Mouse (Mus musculus) ES-E14 (cell line): ENCODE results near the gene Glb1l. TPM values are rescaled to one million over a fixed set of nuclear protein-coding genes. Genes with fewer than 3 reads are reported as not detected.
A peak's percentile ranks its signal among the peaks of the same experiment; 100 is the strongest.

ENCODE experiments used
- DNase-seq: peaks from one replicate; pipeline ENCODE4 v3.0.0-alpha.2; 2013; ENCODE audit warnings: low read depth, low spot score
- H3K27ac ChIP-seq: 2 replicates; pipeline ENCODE4 v1.5.1; 2012; ENCODE audit warnings: low read depth, mild to moderate bottlenecking, low read length, moderate library complexity, mixed read lengths; ENCODE audit not compliant: poor library complexity, insufficient read depth, severe bottlenecking
- H3K36me3 ChIP-seq: 2 replicates; pipeline ENCODE4 v1.6.1; 2012; ENCODE audit warnings: mild to moderate bottlenecking, low read length, moderate library complexity, mixed read lengths; ENCODE audit not compliant: control insufficient read depth, poor library complexity, insufficient read depth, severe bottlenecking
- H3K4me1 ChIP-seq, 2 experiments: fragments of 150-350 bp in 1 of 2; sonication (generic) in 1 of 2; 2 replicates each; pipeline ENCODE4 v1.6.1; 2012; ENCODE audit warnings: low read length in 2 of 2, mild to moderate bottlenecking in 1 of 2, mixed read lengths in 1 of 2; ENCODE audit not compliant: control insufficient read depth in 2 of 2, insufficient read depth in 2 of 2, poor library complexity in 1 of 2
- H3K4me3 ChIP-seq, 2 experiments: fragments of 150-350 bp in 1 of 2; sonication (generic) in 1 of 2; 2 replicates each; pipeline ENCODE4 v1.5.1; 2012; ENCODE audit warnings: low read length in 2 of 2, low read depth in 1 of 2, mild to moderate bottlenecking in 1 of 2, mixed read lengths in 1 of 2; ENCODE audit not compliant: insufficient read depth in 1 of 2, poor library complexity in 1 of 2, severe bottlenecking in 1 of 2
- H3K9ac ChIP-seq: 2 replicates; pipeline ENCODE4 v1.6.1; 2012; ENCODE audit warnings: low read depth, mild to moderate bottlenecking, low read length, mixed read lengths; ENCODE audit not compliant: poor library complexity, insufficient read depth, severe bottlenecking
- H3K9me3 ChIP-seq: fragments of 150-350 bp; sonication (generic); 2 replicates; pipeline ENCODE4 v1.6.1; 2012; ENCODE audit warnings: low read depth, mild to moderate bottlenecking, low read length; ENCODE audit not compliant: control insufficient read depth, insufficient read depth
- CHD2 ChIP-seq: IDR thresholded peaks from 2 replicates; pipeline ENCODE4 v1.6.1; 2014; ENCODE audit warnings: mild to moderate bottlenecking, low read depth, low read length, inconsistent platforms
- HCFC1 ChIP-seq: IDR thresholded peaks from 2 replicates; pipeline ENCODE4 v1.6.1; 2012; ENCODE audit warnings: low read length, inconsistent platforms, borderline replicate concordance; ENCODE audit not compliant: insufficient read depth
- MAFK ChIP-seq: IDR thresholded peaks from 2 replicates; pipeline ENCODE4 v1.6.1; 2014; ENCODE audit warnings: mild to moderate bottlenecking, low read depth, low read length, inconsistent platforms; ENCODE audit not compliant: insufficient read depth
- ZC3H11A ChIP-seq: IDR thresholded peaks from 2 replicates; pipeline ENCODE4 v1.6.1; 2012; ENCODE audit warnings: low read depth, mild to moderate bottlenecking, inconsistent platforms, low read length, borderline replicate concordance
- ZNF384 ChIP-seq: IDR thresholded peaks from 2 replicates; pipeline ENCODE4 v1.6.1; 2012; ENCODE audit warnings: low read depth, low read length, inconsistent platforms
- in situ Hi-C, 2 experiments: fragments of 600-800 bp; cut with MboI; formaldehyde crosslinking; loops; one replicate each; pipeline ENCODE4 v1.15.1; 2025; ENCODE audit warnings: low sequenced_read_pairs in 2 of 2, inconsistent platforms in 1 of 2; ENCODE audit not compliant: unreplicated experiment in 2 of 2
- total RNA-seq: library from RNA; depleted of rRNA; stranded (reverse); fragments of 300-350 nt; gene quantifications from 2 replicates; pipeline ENCODE4 v1.2.3, GENCODE M21; 2012

Gene Glb1l
- total RNA-seq, 1 experiment, result 5.8 TPM

DNA sequence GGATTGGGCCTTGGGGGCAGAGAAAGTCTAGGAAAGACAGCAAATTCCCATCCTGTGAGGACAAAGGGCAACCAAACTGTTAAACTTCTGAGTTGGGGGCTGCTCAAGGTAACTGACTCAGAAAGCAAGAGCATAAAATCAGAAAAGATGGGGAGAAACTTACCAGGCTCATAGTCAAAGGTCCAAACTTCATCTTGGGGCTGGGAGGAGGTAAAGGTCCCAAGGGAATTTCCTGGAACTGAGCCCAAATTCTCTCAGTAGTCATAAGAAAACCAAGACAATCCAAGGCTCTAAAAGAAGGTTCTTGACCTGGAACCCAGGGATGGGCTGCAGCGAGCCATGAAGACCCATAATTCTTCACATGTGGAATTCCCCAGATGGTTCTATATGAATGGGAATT, 9.4 kb downstream of the Glb1l start:
- Histone ChIP-seq H3K9ac (no peak overlapping the region), H3K27ac (no peak overlapping the region), H3K36me3 (peaks cover 25% of the 10 kb centered on the region), H3K4me1 (no peaks in the 10 kb centered on the region), H3K4me3 (no peak overlapping the region), H3K9me3 (no peaks in the 10 kb centered on the region)
- DNase-seq, result no peak
- TF ChIP-seq ZNF384 (no peak), MAFK (no peak), HCFC1 (no peak), CHD2 (no peak), ZC3H11A (no peak)
- in situ Hi-C loops, result no loop called here

DNA sequence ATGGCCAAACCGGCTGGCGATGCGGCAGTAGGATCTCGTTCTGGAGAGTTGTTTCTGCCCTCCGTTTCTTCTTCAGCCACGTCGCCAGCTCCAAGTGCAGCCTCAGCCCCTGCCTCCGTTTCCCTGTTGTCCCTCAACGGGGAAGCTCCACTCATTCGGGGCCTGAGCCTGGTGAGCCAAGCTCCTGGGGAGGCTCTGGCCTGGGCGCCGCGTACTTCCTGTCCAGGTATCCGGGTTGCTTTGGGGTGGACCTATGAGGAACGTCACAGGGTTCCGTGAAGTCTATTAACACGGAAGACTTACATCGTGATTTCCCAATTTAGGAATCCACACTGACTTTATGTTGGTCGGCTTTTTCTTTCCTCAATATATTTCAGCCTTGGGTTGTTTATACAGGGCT, 18.2 kb downstream of the Glb1l start:
- DNase-seq, result no peak
- Histone ChIP-seq H3K9me3 (no peaks in the 10 kb centered on the region), H3K4me3 (peak overlapping the region; percentile 88 to 89), H3K4me1 (peaks cover 2 to 6% of the 10 kb centered on the region in 2 experiments; a peak in 1 of 4 replicates), H3K27ac (peak overlapping the region; percentile 23), H3K36me3 (peaks cover 11% of the 10 kb centered on the region), H3K9ac (peak overlapping the region; percentile 87)
- in situ Hi-C loops, result no loop called here
- TF ChIP-seq HCFC1 (no peak), ZNF384 (no peak), CHD2 (no peak), MAFK (no peak), ZC3H11A (no peak)

DNA sequence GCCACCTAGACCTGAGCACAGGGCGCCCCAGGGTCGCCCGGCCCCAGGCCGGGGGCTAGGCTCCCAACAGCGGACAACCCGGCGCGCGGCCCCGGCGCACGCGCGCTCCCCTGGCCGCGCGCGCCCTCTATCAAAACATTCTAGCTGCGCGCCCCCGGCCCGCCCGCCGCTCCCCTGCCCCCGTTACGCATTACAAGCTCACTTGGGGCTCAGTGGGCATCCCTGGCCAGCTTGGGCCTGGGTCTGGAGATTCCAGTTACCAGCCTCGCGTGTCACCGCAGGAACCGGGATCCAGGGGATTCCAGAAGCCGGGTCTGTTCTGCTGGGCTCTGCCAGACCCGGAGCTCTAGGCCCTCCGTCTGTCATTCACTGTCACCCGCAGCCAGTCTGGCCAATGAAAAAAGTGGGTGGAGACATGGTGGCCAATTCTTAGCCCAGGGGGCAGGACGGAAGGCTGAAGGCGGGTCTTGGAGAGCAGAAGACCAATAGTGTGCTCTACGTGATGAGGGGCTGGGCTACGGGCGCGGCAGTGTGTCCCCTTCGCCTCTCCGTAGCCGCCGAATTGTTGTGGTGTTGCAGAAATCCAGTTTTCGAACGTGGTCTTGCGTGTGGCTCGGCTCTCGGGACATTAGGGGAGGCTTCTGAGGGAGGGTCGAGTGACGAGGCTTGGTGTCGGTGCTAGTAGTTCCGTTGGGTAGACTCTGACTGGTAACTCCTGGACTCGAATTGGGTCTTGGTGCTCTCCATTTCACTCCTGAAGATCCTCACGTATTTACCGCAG, 18.8 kb downstream of the Glb1l start, which contains the start of the genes Ankzf1 and Atg9a:
Gene Ankzf1, plus strand, starts transcription at position 530 of the 781 bp plus-strand sequence.
Gene Atg9a, minus strand, starts transcription at position 575 of the 781 bp plus-strand sequence.
- Histone ChIP-seq H3K4me3 (peak within 1 kb of the TSS; percentile 88 to 98), H3K4me1 (peaks cover 2 to 6% of the 10 kb centered on the region in 2 experiments; a peak in 1 of 4 replicates), H3K9ac (peak within 1 kb of the TSS; percentile 89), H3K36me3 (peaks cover 10% of the 10 kb centered on the region), H3K27ac (peak within 1 kb of the TSS; percentile 23), H3K9me3 (no peaks in the 10 kb centered on the region)
- peak; percentile 65; the same call in 1 of the 2 replicates for TF ChIP-seq HCFC1
- TF ChIP-seq CHD2, result peak; percentile 64; the same call in 1 of the 2 replicates
- TF ChIP-seq ZC3H11A, result no peak
- peak; percentile 98 for DNase-seq
- in situ Hi-C loops, result no loop called here

DNA sequence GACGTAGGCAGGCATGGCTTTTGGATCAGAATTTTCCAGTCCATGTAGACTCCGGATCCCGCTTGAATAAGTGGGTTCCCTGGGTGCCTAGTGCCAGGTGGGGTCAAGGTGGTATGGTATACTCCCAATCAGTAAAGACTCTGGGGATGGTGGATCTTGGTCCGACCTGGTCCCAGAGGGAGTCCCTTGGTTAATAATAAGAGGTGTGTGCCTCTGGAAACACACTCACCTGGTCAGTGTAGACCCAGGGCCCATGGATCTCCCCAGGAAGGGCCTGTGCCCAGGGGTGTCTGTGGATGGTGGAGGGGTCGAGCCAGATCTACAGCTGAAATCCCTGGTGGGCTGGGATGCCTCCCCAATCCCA, 19.4 kb downstream of the Glb1l start:
- no peaks in the 10 kb centered on the region for H3K9me3 ChIP-seq
- in situ Hi-C loops, result no loop called here
- peaks cover 6% of the 10 kb centered on the region for H3K36me3 ChIP-seq
- H3K9ac ChIP-seq, result peak overlapping the region; percentile 89
- peak overlapping the region; percentile 88 to 98 for H3K4me3 ChIP-seq
- peaks cover 2 to 6% of the 10 kb centered on the region in 2 experiments; a peak in 1 of 4 replicates for H3K4me1 ChIP-seq
- TF ChIP-seq ZC3H11A, result no peak
- TF ChIP-seq CHD2, result no peak
- no peak for TF ChIP-seq HCFC1
- no peak for TF ChIP-seq ZNF384
- TF ChIP-seq MAFK, result no peak
- no peak overlapping the region for H3K27ac ChIP-seq
- no peak for DNase-seq
